Mouse (Mus musculus): ENCODE results near the gene Trpm4.

The Trpm4 gene

GRCm38 (mm10) chr7:45323069-45323468, 10.5 kb downstream of the Trpm4 start:
- in situ Hi-C loops (cut with MboI; ENCODE audit: low pct_unique_long_range_greater_than_20kb in 1 of 2, low sequenced_read_pairs in 2 of 2, unreplicated experiment in 1 of 2) = no loop called here

DNA sequence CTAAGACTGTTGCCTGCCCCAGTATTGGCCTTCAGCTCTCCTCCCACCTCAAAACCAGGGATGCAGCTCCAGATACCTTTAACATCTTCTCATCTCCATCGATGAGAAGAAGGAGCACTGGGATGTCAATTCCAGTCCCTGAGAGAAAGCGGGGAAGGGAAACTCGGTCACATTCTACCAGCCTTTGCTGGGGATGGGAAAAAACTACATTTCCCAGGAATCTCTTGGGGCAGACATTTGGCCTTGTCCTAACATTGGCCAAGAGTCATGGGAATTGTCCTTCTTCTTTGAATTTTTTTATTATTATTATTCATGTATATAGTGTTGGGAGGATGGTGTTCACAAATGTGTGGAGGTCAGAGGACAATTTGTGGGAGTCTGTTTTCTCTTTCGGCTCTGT, 11.3 kb downstream of the Trpm4 start:
- in situ Hi-C loops (cut with MboI; ENCODE audit: low pct_unique_long_range_greater_than_20kb in 1 of 2, low sequenced_read_pairs in 2 of 2, unreplicated experiment in 1 of 2) = no loop called here

DNA sequence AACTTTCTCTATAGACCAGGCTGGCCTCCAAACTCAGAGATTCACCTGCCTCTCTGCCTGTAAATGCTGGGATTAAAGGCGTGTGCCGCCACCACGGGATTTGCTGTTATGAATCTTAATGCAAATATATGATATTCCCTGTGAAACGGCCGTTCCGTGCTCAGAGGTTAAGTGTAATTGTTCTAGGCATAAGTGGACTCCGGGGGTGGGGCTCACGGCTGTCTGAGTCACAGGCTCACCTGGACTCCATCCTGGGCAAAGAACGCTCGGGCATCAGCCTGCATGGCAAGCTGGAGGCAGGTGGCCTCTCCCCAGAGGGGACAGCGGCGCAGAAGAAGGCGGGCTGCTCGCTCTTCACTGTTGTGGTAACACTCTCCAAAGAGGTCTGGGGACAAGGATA, 17.0 kb downstream of the Trpm4 start:
- in situ Hi-C loops (cut with MboI; ENCODE audit: low pct_unique_long_range_greater_than_20kb in 1 of 2, low sequenced_read_pairs in 2 of 2, unreplicated experiment in 1 of 2) = no loop called here

GRCm38 (mm10) chr7:45315182-45315701, 18.3 kb downstream of the Trpm4 start:
- in situ Hi-C loops (cut with MboI; ENCODE audit: low pct_unique_long_range_greater_than_20kb in 1 of 2, low sequenced_read_pairs in 2 of 2, unreplicated experiment in 1 of 2) = no loop called here

- in situ Hi-C loops (cut with MboI; ENCODE audit: low pct_unique_long_range_greater_than_20kb in 1 of 2, low sequenced_read_pairs in 2 of 2, unreplicated experiment in 1 of 2) = no loop called here
Observed at GRCm38 (mm10) chr7:45313495-45313894, 20.1 kb downstream of the Trpm4 start.

GRCm38 (mm10) chr7:45312686-45313453, 20.7 kb downstream of the Trpm4 start:
- in situ Hi-C loops (cut with MboI; ENCODE audit: low pct_unique_long_range_greater_than_20kb in 1 of 2, low sequenced_read_pairs in 2 of 2, unreplicated experiment in 1 of 2) = no loop called here

DNA sequence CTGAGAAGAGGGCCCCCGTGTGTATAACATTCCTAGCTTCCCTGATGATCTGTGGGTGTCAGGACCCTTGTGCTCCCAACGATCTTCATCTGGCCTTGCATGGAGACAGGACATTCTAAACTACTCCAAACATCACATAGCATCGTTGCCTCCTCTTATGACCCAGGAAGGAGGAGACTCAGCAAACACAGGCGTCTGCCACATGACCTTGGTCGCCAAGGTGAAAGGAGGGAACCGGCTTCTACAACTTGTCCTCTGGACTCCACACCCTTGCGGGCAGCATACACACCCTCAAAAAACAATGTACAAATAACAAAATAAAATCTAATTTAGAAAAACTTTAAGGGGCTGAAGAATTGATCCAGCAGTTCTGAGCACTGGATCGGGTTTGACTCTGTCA, 21.6 kb downstream of the Trpm4 start:
- in situ Hi-C loops (cut with MboI; ENCODE audit: low pct_unique_long_range_greater_than_20kb in 1 of 2, low sequenced_read_pairs in 2 of 2, unreplicated experiment in 1 of 2) = no loop called here

DNA sequence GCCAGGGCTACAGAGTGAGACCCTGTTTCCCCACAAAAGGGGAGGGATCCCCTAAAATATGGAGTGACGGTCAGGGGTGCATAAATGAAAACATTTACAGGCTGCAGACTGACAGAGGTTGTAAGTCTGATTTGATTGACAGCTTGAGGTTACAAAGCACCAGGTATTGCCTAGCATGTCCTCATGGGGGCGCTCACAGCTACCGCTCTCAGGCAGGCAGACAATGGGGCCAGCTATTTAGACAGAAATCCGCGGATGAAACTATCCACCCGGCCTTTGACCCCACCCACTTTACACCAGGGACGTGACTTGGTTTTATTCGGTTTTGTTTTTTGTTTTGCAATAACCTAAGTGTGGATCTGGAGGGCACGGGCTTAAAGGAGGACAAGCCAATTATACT, 24.1 kb downstream of the Trpm4 start:
- in situ Hi-C loops (cut with MboI; ENCODE audit: low pct_unique_long_range_greater_than_20kb in 1 of 2, low sequenced_read_pairs in 2 of 2, unreplicated experiment in 1 of 2) = no loop called here

DNA sequence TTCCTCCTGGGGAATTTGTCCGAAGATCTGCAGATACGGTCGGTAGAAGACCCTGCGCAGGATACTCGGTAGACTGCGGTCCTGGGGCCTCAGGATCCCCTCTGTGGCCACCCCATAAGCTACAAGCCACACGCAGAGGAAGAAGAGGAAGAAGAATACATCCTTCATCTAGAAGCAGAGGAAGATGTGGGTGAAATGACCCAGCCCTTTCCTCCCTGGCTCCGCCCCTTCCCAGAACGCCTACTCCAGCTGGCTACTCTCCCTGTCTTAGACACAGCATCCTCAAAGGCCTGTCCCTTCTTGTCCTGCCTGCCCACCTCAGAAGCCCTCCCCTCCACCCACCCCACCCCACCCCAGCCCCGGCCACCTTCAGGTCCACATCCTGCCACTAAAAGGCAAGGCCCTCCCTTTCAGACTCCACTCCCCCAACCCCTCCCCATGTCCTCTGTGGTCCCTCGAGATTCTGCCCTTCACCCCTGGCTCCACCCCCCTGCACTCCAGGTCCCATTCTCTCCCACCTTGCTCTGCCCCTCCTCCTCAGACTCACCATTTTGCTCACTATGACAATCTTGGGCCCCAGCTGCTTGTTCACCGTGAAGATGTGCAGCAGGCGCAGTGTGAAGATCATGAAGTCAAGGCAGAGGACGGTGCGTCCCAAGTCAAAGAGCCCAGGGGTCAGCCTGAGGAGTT, 24.9 kb downstream of the Trpm4 start:
- in situ Hi-C loops (cut with MboI; ENCODE audit: low pct_unique_long_range_greater_than_20kb in 1 of 2, low sequenced_read_pairs in 2 of 2, unreplicated experiment in 1 of 2) = no loop called here

GRCm38 (mm10) chr7:45305275-45305674, 28.3 kb downstream of the Trpm4 start:
- in situ Hi-C loops (cut with MboI; ENCODE audit: low pct_unique_long_range_greater_than_20kb in 1 of 2, low sequenced_read_pairs in 2 of 2, unreplicated experiment in 1 of 2) = no loop called here

DNA sequence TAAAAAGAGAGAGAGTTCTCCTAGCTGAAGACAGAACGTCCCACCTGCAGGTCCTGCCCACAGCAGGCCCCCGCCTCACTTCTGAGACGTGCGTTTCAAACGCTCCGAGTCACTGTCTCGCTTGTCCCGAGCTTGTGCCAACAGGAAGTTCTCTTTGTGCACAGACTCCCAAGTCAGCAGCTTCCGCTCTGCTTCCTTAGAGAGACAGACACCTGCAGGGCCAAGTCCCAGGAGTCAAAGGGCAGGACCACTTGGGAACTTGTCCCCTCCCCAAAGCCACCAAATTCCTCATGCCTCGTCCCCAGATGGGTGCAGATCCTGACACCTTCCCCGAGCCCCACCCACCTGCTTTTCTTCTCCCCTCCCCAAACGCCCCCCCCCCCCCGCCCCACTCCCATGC, 28.7 kb downstream of the Trpm4 start:
- in situ Hi-C loops (cut with MboI; ENCODE audit: low pct_unique_long_range_greater_than_20kb in 1 of 2, low sequenced_read_pairs in 2 of 2, unreplicated experiment in 1 of 2) = no loop called here

DNA sequence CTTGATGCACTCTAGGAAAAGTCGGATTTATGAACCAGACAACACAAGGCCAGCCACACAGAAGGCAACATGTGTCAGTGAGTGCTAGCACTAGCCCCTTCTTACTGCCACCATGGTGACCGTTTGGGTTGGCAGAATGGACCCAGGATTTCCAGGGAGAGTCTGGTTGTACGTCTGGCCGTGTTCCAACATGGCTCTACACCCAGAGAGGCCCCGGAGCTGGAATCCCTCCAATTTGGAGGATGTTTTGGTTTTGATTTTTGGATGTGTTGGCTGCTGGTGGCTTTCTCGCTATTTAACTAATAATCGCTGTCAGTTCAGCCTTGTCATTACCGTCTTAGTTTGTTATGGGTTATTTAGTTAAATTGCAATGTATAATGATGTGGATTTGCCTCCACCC, 31.0 kb downstream of the Trpm4 start:
- in situ Hi-C loops (cut with MboI; ENCODE audit: low pct_unique_long_range_greater_than_20kb in 1 of 2, low sequenced_read_pairs in 2 of 2, unreplicated experiment in 1 of 2) = no loop called here

DNA sequence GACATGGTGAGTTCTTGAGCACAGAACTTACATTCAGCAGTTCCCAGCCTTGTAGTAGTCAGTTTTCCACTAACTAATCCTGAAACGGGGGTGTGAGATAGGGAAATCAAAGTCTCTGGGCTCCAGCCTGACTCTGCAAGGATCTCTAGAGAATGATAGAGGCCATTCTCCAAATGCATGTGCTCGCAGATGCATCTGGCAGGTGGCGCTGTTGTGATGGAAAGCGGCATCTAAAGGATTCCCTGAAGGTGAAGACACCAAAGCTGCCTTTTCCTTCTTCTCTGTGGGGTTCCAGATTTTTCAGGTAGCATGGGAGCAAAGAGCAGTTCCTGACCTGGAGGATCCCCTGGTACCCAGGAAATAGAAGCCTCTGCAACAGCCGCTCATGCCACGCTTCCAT, 33.3 kb downstream of the Trpm4 start:
- in situ Hi-C loops (cut with MboI; ENCODE audit: low pct_unique_long_range_greater_than_20kb in 1 of 2, low sequenced_read_pairs in 2 of 2, unreplicated experiment in 1 of 2) = no loop called here

GRCm38 (mm10) chr7:45299752-45300151, 33.8 kb downstream of the Trpm4 start:
- in situ Hi-C loops (cut with MboI; ENCODE audit: low pct_unique_long_range_greater_than_20kb in 1 of 2, low sequenced_read_pairs in 2 of 2, unreplicated experiment in 1 of 2) = no loop called here

GRCm38 (mm10) chr7:45297563-45297962, 36.0 kb downstream of the Trpm4 start:
- in situ Hi-C loops (cut with MboI; ENCODE audit: low pct_unique_long_range_greater_than_20kb in 1 of 2, low sequenced_read_pairs in 2 of 2, unreplicated experiment in 1 of 2) = no loop called here

DNA sequence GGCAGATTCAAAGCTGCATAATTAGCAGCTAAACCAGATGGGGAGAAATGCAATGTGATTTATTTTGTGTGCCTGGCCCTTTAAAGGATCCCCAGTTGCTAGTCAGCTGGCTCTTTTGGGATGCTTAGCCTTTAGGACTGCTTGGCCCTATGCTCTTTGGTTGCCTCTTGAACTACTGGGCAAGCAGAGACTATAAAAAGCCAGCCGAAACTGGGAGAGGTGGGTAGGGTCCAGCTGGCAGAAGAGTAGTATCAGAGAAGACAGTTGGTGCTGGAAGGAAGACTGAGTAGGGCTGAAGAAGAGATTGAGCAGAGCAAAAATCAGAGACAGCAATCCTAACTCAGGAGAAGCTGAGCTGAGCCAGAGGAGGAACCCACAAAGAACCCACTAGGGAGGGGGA, 37.0 kb downstream of the Trpm4 start:
- in situ Hi-C loops (cut with MboI; ENCODE audit: low pct_unique_long_range_greater_than_20kb in 1 of 2, low sequenced_read_pairs in 2 of 2, unreplicated experiment in 1 of 2) = no loop called here

DNA sequence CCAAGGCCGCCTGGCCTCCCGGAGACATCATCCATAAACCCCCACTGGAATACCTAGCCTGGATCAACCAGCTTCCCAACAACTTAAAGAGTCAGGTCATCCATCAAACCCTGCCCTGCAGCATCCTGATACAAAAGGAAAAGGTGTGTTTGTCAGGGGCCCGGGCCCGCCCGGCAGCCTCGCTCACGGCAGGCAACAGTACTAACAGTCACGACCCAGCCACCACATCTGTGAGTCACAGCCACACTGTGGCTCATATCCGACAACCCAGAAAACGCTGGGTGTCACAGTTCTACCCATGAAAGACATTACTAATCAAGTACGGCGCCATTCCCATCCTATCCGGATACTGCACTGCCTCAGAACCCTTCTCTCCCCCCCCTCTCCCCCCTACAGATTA, 47.1 kb downstream of the Trpm4 start:
- in situ Hi-C loops (cut with MboI; ENCODE audit: low pct_unique_long_range_greater_than_20kb in 1 of 2, low sequenced_read_pairs in 2 of 2, unreplicated experiment in 1 of 2) = no loop called here

GRCm38 (mm10) chr7:45277136-45277760, 56.3 kb downstream of the Trpm4 start, which contains the start of gene Slc6a21:
Gene Slc6a21, plus strand, starts transcription at chr7:45277513.
- in situ Hi-C loops (cut with MboI; ENCODE audit: low pct_unique_long_range_greater_than_20kb in 1 of 2, low sequenced_read_pairs in 2 of 2, unreplicated experiment in 1 of 2) = no loop called here

DNA sequence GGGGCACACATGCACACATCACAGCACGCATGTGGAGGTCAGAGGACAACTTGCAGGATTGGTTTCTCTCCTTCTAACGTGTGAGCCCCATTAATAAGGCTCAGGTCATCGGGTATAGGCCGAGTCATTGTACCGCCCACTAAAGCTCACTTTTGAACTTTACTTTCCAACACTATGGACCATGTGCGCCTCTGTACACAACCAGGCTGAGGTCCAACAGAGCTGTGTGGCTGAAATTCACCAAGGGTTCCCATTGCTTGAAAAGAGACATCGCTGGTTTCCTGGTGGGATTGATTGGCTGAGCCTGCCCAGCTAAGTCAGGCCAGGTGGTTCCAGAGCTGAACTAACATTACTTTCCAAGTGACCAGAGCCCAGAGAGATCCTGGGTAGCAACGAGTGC, 59.9 kb downstream of the Trpm4 start:
- in situ Hi-C loops (cut with MboI; ENCODE audit: low pct_unique_long_range_greater_than_20kb in 1 of 2, low sequenced_read_pairs in 2 of 2, unreplicated experiment in 1 of 2) = no loop called here

All from mouse embryonic stem cell (cell line).